Mouse (Mus musculus) cerebellum, adult 11-12 months (tissue): ENCODE data around the gene Tm6sf2.

Experiments
- DNase-seq: peaks from one replicate; pipeline ENCODE4 v3.0.0; 2022

Tm6sf2 gene

GRCm38 (mm10) chr8:70089296-70089960 is 16.7 kb downstream of the Tm6sf2 start:
- no peak for DNase-seq

DNA sequence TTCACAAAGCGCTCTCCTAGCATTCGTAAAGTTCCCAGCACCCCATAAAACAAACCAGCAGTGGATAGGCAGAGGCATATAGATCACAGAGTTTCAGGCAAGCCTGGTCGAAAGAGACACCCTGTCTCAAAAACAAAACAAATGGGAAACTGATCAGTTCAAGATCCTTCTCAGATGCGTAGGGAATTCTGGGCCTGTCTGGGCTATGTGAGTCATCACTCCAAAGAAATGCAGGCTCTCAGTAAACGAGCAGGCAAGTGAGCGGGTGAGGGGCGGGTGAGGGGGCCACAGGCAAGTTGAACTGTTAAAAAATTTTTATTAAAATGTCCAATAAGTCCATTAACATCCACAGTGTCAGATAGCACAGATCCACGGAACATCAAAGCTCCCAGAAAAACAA is 20.1 kb downstream of the Tm6sf2 start:
- no peak for DNase-seq

- DNase-seq, result no peak
Measured at GRCm38 (mm10) chr8:70099276-70099675, 26.6 kb downstream of the Tm6sf2 start.

DNA sequence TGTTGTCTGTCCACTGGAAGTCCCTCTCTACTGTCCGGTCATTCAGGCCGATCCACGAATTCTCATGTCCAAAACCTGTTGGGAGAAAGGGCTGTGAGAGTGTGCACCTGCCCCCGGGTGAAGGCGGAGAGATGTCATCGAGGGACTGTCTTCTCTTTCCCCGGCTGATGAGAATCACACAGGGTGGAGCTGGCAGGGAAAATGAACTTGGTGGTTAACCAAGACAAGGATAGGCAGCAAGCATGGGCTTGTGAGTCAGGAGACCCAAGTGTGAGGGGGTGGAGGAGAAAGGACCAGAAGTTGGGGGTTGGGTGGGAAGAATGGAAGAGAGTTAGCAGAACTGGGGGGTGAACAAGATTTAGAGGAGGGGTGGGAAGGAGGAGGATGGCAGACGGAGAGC is 27.5 kb downstream of the Tm6sf2 start:
- DNase-seq, result no peak

GRCm38 (mm10) chr8:70104506-70104905 is 31.8 kb downstream of the Tm6sf2 start:
- no peak for DNase-seq

- DNase-seq, result no peak
Measured at GRCm38 (mm10) chr8:70104922-70105321, 32.2 kb downstream of the Tm6sf2 start.

- DNase-seq, result no peak
Measured at GRCm38 (mm10) chr8:70110451-70110850, 37.7 kb downstream of the Tm6sf2 start.

DNA sequence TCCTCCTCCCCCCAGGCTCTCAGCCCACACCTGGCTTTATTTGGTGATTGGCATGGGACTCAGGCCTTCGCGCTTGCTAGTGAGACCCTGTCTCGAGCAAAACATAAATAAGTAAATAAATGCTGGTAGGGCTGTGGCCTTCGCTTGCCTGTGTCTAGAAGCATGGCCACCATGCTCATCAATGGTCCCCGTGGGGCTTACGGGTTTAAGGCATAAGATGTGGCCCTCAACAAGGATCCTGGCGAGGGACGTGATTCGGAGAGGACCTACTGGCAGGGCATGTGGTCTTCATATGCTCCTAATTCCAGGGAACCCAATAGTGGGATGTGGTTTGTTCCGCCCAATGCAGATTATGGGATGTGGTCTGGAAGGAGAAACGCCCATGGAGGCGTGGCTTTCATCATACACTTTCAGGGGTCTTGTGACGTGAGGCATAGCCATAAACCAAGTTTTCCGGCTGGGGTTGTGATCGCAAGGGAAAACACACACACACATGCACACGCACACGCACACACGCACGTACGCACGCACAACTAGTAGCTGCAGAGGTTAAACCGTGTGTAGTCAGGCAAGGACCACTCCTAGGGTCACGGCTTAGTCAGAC is 38.6 kb downstream of the Tm6sf2 start:
- DNase-seq, result no peak

DNA sequence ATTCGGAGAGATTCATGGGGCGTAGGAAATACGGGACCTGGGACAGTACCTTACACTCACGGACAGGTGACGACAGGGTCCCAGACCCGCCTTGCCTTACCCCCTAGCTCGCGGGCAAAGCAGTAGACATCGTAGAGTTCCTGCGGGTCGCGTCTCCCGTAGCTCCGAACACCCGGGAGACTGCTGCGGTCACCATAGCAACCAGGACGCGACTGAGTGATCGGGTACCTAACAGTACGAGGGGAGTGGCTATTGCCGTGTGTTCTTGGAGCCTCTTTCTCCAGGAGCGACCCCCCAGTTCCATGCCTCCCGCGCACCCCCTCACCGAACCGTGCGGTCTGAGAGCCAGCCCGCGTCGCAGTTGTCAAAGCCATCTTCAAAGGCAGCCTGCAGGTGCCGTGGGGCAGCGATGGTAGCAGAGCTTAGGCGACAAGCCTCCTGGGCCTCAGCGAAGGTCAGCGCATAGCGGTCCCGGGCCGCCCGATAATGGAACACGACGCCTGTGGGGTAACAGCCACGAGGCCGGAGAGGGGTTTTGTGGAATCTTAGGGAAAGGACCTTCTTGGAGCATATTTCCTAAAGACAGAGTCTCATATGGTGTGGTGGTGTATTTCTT is 39.8 kb downstream of the Tm6sf2 start:
- no peak for DNase-seq

DNA sequence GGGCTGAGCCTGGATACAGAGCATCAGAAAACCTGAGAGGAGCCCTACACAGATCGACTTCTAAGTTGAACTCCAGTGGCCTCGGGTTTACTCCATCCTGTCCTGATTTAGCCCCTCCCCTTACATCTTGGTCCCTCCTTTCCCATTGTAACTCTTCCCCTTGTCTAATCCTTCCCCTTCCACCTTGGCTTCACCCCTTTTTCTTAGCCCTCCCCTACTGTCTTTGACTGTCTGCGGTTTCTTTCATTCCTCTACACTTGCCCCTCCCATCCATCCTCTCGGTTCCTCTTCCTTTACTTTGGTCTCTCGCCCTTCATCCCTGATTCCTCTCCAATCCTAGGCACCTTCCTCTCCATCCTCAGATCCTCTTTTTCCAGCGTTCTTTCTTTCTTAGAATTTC is 41.8 kb downstream of the Tm6sf2 start:
- no peak for DNase-seq

DNA sequence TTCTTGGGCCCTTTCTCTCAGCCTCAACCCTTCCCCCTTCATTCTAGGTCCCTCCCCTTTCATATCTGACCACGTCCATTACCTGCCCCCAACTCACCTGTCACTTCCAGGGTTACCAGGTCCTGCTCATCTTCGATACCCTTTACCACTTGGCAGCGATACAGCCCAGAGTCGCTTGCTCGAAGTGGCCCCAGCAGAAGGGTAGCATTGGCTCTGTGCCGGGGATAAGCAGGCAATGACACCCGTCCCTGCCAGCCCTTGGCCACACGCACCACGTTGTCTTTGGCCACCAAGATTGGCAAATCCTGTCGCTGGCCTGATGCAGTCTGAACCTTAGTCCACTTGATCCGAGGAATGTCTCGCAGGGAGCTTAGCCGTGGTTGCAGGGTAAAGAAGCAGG is 42.2 kb downstream of the Tm6sf2 start:
- no peak for DNase-seq

DNA sequence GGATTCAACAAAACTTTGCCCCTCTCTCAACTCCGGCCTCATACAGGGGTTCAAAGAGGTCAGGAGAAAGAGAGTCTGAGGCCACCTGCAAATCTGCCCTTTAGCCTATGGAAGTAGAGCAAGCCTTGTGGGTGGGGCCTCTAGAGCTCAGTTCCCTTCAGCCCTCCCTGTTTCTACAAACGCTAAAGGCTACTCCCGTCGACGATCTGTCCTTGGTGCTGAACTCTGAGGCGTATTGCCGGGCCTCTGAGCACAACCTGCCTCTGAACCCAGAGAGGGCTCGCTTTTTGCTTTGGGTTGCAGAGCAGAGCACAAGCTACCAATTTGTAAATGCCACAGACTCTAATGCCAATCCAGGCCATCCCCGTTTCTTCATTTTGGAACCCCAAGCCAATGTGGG is 44.9 kb downstream of the Tm6sf2 start:
- DNase-seq, result no peak

GRCm38 (mm10) chr8:70118726-70119700 is 46.3 kb downstream of the Tm6sf2 start:
- DNase-seq, result no peak

GRCm38 (mm10) chr8:70120667-70121066 is 47.9 kb downstream of the Tm6sf2 start, which contains the start of gene Ncan:
Gene Ncan, minus strand, starts transcription at chr8:70120873.
- DNase-seq, result peak; percentile 88

DNA sequence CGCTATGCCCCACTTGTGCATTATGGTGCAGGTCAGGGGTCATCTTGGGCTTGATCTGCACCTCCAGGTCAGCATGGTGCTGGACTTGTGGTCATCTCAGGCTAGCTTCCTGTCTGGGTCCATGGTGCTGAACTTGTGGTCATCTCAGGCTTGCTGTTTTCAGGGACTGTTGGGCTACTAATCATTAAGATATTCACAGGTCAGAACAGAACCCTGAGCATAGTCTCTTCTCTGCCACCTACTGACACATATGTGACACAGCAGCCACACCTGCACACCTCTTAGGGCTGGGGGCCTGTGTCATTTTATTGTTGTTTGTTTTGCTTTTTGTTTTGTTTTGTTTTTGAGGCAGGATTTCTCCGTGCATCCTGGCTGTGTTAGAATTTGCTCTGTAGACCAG is 50.1 kb downstream of the Tm6sf2 start:
- no peak for DNase-seq

DNA sequence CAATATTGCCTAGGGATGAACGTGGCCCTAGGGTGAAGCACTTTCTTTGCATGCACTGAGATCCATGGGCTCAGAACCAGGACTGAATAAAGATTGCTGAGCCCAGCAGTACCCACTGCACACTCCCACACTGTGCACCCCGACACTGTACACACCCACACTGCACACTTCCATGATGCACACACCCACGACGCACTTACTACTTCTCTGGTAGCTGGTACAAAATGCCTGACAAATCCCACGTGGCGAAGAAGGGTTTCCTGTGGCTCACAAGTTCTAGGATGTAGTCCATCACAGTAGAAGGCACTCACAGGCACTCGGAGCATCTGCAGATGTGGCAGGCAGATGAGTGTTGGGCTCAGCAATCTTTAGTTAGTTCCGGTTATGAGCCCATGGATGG is 52.3 kb downstream of the Tm6sf2 start:
- DNase-seq, result no peak

- no peak for DNase-seq
Measured at GRCm38 (mm10) chr8:70128435-70128834, 55.7 kb downstream of the Tm6sf2 start.

- peak; percentile 65 for DNase-seq
Measured at GRCm38 (mm10) chr8:70129309-70129952, 56.7 kb downstream of the Tm6sf2 start.
